Mouse (Mus musculus) left cerebral cortex, adult 18-20 months (tissue): ENCODE data around the gene Emc1. TPM values are rescaled to one million over a fixed set of nuclear protein-coding genes. Genes with fewer than 3 reads are reported as not detected.

ENCODE experiments used
- DNase-seq, 2 experiments: peaks; one replicate each; pipeline ENCODE4 v3.0.0; 2021 to 2022; ENCODE audit warnings: low spot score in 2 of 2, mixed read lengths in 1 of 2
- long read RNA-seq, 2 experiments: library from polyadenylated mRNA; stranded (forward); transcript quantifications; one replicate each; pipeline ENCODE4 v2.0.0; 2021
- total RNA-seq, 2 experiments: library from RNA; stranded (reverse); gene quantifications; 2 replicates each; pipeline ENCODE4 v1.2.3; 2021

The Emc1 gene
- total RNA-seq, result 10 to 100 TPM; 83.1 to 87.3 TPM
- long read RNA-seq, experiment 1, full-length matches to known transcripts, result 97 of 128 reads
- long read RNA-seq, experiment 1, partial matches to known transcripts, result 24 of 128 reads
- long read RNA-seq, experiment 1, other reads (novel, unspliced or antisense), result 7 of 128 reads
- long read RNA-seq, experiment 2, full-length matches to known transcripts, result 58 of 82 reads
- long read RNA-seq, experiment 2, partial matches to known transcripts, result 20 of 82 reads
- long read RNA-seq, experiment 2, other reads (novel, unspliced or antisense), result 4 of 82 reads

GRCm38 (mm10) chr4:139351931-139352711 is at the start of gene Emc1, which contains the start of the genes Mrto4 and Ubr4:
Emc1 (plus strand) TSS chr4:139352587.
Mrto4 (minus strand) TSS chr4:139352576.
Ubr4 (plus strand) TSS chr4:139352609.
- peak; percentile 79 to 89 for DNase-seq

- no peak for DNase-seq
Observed at GRCm38 (mm10) chr4:139305521-139305920, 46.9 kb upstream of the Emc1 start.

GRCm38 (mm10) chr4:139307916-139308315 is 44.5 kb upstream of the Emc1 start:
- DNase-seq, result no peak

GRCm38 (mm10) chr4:139309651-139310050 is 42.7 kb upstream of the Emc1 start:
- DNase-seq, result no peak

- DNase-seq, result peak; percentile 98
Observed at GRCm38 (mm10) chr4:139310171-139310898, 42.1 kb upstream of the Emc1 start, which contains the start of the genes Pqlc2 and Akr7a5. Pqlc2 (minus strand) TSS chr4:139310708. Akr7a5 (plus strand) TSS chr4:139310744.

GRCm38 (mm10) chr4:139310899-139311701 is 41.3 kb upstream of the Emc1 start:
- DNase-seq, result no peak

GRCm38 (mm10) chr4:139311707-139312106 is 40.7 kb upstream of the Emc1 start:
- DNase-seq, result no peak

GRCm38 (mm10) chr4:139312632-139313031 is 39.8 kb upstream of the Emc1 start:
- DNase-seq, result no peak

GRCm38 (mm10) chr4:139318449-139318848 is 33.9 kb upstream of the Emc1 start:
- no peak for DNase-seq

- no peak for DNase-seq
Observed at GRCm38 (mm10) chr4:139319740-139320139, 32.6 kb upstream of the Emc1 start.

- peak; percentile 23 to 29 for DNase-seq
Observed at GRCm38 (mm10) chr4:139330605-139331004, 21.8 kb upstream of the Emc1 start.

GRCm38 (mm10) chr4:139334631-139335295 is 17.6 kb upstream of the Emc1 start:
- DNase-seq, result no peak

- no peak for DNase-seq
Observed at GRCm38 (mm10) chr4:139335507-139335906, 16.9 kb upstream of the Emc1 start.

GRCm38 (mm10) chr4:139336822-139337483 is 15.4 kb upstream of the Emc1 start:
- peak; percentile 55 to 72 for DNase-seq

GRCm38 (mm10) chr4:139338145-139338544 is 14.2 kb upstream of the Emc1 start:
- DNase-seq, result no peak

- no peak for DNase-seq
Observed at GRCm38 (mm10) chr4:139340835-139341234, 11.6 kb upstream of the Emc1 start.

- DNase-seq, result no peak
Observed at GRCm38 (mm10) chr4:139341556-139342233, 10.7 kb upstream of the Emc1 start.

- DNase-seq, result peak; percentile 11 to 16
Observed at GRCm38 (mm10) chr4:139343718-139344117, 8.7 kb upstream of the Emc1 start.
